Mouse (Mus musculus): ENCODE measurements at regions not wholly inside any gene's neighbourhood (a gene's known extent, or its start where the extent isn't known, plus 50 kb on each side); places are given as distances from the start of the nearest gene placed in this dataset.

DNA sequence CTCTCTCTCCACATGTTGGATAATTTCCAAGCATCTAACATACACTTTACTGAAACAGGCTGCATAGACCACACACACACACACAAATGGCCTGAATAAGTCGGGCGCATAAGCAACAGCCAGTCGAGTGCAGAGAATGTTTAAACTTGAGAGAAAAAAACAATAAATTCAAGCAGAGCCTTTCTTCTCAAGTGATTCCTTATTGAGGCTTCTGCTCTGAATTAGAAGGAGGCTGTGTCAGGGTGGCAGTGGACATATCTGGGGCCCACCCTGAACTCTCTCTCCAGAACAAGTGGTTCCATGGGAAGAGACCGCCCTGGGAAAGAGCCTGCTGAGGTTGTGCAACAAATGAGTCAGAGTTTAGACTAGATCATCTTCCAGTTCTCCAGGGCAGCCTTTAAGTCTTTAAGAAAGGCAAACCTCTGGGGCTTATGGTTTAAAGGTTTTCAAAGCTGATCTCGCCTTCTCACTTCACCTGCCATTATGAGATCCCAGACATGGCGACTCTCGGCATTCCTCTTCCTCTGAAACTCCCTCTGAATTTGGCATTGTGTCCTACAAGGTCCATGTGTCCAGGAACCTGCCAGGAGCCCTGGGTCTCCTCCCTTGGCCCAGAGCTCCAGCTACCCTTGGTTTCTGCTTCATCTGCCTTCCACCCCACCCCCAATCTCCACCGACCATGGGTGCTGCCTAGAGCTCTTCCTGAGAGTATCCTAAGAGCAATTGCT, 445.3 kb downstream of the Wdr11 start:
- Histone ChIP-seq H3K4me1 (peaks cover 5% of the 10 kb centered on the region; the same call in 1 of the 2 replicates), H3K9me3 (replicated peaks) (no peaks in the 10 kb centered on the region), H3K9ac (no peak overlapping the region), H3K27me3 (0 out of 2 replicates have a peak, but pooled peaks cover 2% of the 10 kb centered on the region), H3K4me3 (no peak overlapping the region), H3K4me2 (replicated peaks) (no peak overlapping the region), H3K27ac (no peak overlapping the region), H3K36me3 (no peaks in the 10 kb centered on the region)
- ATAC-seq (ENCODE audit: low FRiP score) = no peak
- 61% methylated on average over 8 of the region's 8 CpGs for WGBS

DNA sequence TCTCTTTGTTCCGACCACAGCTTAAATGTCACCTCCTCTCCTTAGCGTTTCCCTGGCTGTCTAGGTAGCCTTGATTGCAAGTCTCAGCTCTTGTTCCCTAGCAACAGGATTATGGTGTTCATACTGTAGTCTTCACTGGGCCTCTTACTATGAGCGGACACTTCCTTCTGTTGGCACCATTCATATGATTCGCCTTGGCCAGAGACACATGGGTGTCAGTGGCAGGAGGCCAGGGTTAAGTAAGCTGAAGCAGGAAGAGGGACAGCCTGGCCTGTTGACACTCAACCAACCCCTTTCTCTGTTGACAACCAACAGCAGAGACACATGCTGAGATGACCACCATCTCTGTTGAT, 445.9 kb downstream of the Wdr11 start:
- WGBS = 82% methylated on average over 4 of the region's 4 CpGs
- H3K27ac ChIP-seq = no peak overlapping the region
- H3K4me1 ChIP-seq = peaks cover 5% of the 10 kb centered on the region; the same call in 1 of the 2 replicates
- H3K9me3 ChIP-seq (replicated peaks) = no peaks in the 10 kb centered on the region
- no peak for ATAC-seq (ENCODE audit: low FRiP score)
- no peak overlapping the region for H3K4me3 ChIP-seq
- no peaks in the 10 kb centered on the region for H3K36me3 ChIP-seq
- no peak overlapping the region for H3K9ac ChIP-seq
- H3K4me2 ChIP-seq (replicated peaks) = no peak overlapping the region
- 0 out of 2 replicates have a peak, but pooled peaks cover 2% of the 10 kb centered on the region for H3K27me3 ChIP-seq

DNA sequence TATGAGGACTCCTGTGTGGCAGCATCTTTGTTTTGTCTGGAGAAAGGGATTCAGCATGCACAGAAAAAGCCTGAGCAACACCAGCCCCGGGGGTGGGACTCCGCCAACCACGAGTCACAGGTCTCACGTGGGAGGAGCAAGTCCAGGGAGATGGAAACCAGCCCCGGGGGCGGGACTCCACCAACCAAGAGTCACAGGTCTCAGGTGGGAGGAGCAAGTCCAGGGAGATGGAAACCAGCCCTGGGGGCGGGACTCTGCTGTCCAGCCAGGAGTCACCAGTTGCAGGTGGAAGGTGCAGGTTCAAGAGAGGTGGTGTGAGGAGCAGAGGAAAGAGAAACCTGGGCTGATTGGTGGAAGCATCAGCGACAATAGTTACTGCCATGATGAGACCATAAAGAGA, 448.9 kb downstream of the Wdr11 start:
- Histone ChIP-seq H3K27ac (no peak overlapping the region), H3K4me1 (peaks cover 9% of the 10 kb centered on the region; the same call in 1 of the 2 replicates), H3K36me3 (no peaks in the 10 kb centered on the region), H3K4me3 (no peak overlapping the region), H3K27me3 (0 out of 2 replicates have a peak, but pooled peaks cover 3% of the 10 kb centered on the region), H3K4me2 (replicated peaks) (no peak overlapping the region), H3K9me3 (replicated peaks) (no peaks in the 10 kb centered on the region), H3K9ac (no peak overlapping the region)
- no peak for ATAC-seq (ENCODE audit: low FRiP score)
- 73% methylated on average over 8 of the region's 8 CpGs for WGBS

DNA sequence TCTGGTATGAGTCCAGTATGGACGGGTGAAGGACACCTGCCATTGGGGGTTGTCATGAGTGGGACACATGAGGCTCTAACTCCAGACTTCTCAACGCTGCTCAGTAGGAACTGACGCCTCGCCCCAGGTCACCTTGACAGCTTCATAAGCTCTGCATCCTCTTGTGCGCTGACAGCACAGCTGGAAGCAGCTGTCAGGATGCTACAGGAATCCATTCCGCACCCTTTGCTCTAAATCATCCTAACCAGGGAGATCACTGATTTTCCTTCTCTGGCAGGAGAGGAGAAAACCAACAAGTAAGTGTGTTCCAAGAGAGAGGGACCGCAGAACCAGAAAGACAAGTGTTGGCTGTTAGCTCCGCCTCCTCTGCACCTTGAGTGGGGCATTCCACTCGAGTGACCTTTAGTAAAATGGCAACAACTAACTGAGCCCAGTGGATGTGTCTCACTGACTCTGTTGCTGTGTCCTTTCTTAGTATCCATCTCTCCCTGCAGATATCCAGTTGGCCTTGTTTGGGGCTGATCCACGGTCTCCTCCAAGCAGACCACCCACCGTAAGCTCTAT, 449.8 kb downstream of the Wdr11 start:
- no peak overlapping the region for H3K4me2 ChIP-seq (replicated peaks)
- peaks cover 8% of the 10 kb centered on the region; the same call in 1 of the 2 replicates for H3K27me3 ChIP-seq
- peaks cover 6% of the 10 kb centered on the region; the same call in 1 of the 2 replicates for H3K4me1 ChIP-seq
- WGBS = 84% methylated on average over 11 of the region's 11 CpGs
- no peak overlapping the region for H3K27ac ChIP-seq
- H3K4me3 ChIP-seq = no peak overlapping the region
- H3K9ac ChIP-seq = no peak overlapping the region
- no peaks in the 10 kb centered on the region for H3K36me3 ChIP-seq
- ATAC-seq (ENCODE audit: low FRiP score) = no peak
- no peaks in the 10 kb centered on the region for H3K9me3 ChIP-seq (replicated peaks)

DNA sequence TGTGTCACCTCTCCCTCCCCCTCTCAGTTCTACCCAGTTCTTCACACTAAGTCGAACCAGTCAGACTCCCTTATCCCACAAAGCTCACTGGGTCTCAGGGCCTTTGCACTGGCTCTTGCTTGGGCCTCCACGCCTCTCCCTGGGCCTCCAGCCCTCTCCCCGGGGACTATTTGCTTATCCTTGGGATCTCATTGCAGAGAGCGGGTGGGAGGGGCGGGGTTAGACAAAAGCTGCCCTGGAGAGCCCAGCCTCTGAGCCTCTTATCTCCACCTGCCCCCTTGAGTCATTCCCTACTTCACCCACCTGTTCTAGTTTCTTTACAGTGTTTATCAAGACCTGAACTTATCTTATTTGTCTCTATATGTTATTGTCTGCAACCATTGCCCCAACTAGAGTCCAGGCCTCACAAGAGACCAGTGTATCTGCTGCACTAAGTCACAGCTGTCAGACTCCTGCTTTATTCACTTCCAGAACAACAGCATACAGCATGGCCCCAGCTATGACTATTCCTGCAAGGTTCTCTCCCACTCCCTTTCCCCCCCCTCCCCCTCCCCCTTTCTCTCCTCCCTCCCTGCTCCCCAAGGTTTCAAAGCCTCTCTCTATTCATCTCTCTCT, 450.7 kb downstream of the Wdr11 start:
- no peaks in the 10 kb centered on the region for H3K9me3 ChIP-seq (replicated peaks)
- H3K9ac ChIP-seq = no peak overlapping the region
- H3K4me3 ChIP-seq = no peak overlapping the region
- no peaks in the 10 kb centered on the region for H3K36me3 ChIP-seq
- H3K4me2 ChIP-seq (replicated peaks) = no peak overlapping the region
- WGBS = 58% methylated on average over 5 of the region's 5 CpGs
- H3K4me1 ChIP-seq = 0 out of 2 replicates have a peak, but pooled peaks cover 4% of the 10 kb centered on the region
- no peak overlapping the region for H3K27ac ChIP-seq
- peaks cover 8% of the 10 kb centered on the region; the same call in 1 of the 2 replicates for H3K27me3 ChIP-seq
- no peak for ATAC-seq (ENCODE audit: low FRiP score)

DNA sequence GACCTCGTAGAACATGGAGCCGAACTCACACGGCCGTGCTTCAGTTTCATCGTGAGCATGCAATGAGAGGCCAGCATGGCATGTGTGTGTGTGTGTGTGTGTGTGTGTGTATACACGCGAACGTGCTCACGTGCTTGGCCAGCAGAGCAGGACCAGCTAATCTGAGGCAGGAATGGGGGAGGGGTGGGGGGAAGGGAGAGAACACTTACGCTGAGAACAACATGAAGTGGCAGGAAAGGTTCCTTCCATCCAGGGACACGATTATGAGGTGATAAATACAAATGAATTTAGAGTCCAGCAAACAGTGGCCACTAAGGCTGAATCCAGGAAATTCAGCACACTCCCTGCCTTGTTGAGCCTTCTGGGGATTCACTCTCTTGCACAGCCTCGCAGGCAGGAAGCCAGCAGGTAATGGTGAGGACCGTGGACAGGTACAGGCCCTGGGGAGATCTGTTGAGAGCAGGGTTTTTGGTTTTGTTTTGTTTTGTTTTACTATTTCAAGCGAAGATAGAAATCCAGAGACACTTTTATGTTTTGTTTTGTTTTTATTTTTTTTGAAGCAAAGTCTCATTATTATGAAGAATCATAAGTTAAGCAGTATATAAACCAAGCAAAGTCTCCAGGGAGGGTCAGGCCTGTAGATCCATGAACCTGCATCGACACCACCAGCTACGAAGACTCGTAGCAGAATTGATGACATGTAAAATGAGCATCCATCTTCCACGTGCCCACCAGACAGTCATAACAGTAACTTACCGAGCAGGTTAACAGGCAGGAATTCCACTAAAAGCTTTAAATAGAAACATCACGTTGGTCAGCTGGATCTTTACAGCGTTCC, 452.0 kb downstream of the Wdr11 start:
- no peak for ATAC-seq (ENCODE audit: low FRiP score)
- 66% methylated on average over 21 of the region's 21 CpGs for WGBS
- H3K9me3 ChIP-seq (replicated peaks) = no peaks in the 10 kb centered on the region
- no peak overlapping the region for H3K4me2 ChIP-seq (replicated peaks)
- H3K27ac ChIP-seq = no peak overlapping the region
- no peak overlapping the region for H3K4me3 ChIP-seq
- H3K27me3 ChIP-seq = peaks cover 8% of the 10 kb centered on the region; the same call in 1 of the 2 replicates
- no peak overlapping the region for H3K9ac ChIP-seq
- no peaks in the 10 kb centered on the region for H3K36me3 ChIP-seq
- H3K4me1 ChIP-seq = peaks cover 4% of the 10 kb centered on the region; the same call in 1 of the 2 replicates

DNA sequence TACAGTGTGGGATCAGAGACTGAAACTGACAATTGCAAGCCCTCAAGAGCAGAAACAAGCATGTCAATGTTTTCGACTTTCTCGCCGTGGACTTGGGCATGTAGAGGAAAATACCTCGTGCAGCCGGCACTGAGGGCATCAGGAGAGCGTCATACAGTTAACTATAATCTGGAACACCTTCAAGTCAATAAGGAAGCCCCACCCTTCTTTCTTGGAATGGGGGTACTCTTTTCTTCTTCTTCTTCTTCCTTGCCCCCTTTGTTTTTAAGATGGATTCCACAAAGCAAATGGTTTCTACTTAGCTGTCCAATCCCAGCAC, 452.5 kb downstream of the Wdr11 start:
- Histone ChIP-seq H3K36me3 (no peaks in the 10 kb centered on the region), H3K9me3 (replicated peaks) (no peaks in the 10 kb centered on the region), H3K4me1 (peaks cover 4% of the 10 kb centered on the region; the same call in 1 of the 2 replicates), H3K27me3 (peaks cover 8% of the 10 kb centered on the region; the same call in 1 of the 2 replicates), H3K9ac (no peak overlapping the region), H3K4me3 (no peak overlapping the region), H3K27ac (no peak overlapping the region), H3K4me2 (replicated peaks) (no peak overlapping the region)
- WGBS = 90% methylated on average over 6 of the region's 6 CpGs
- ATAC-seq (ENCODE audit: low FRiP score) = no peak

DNA sequence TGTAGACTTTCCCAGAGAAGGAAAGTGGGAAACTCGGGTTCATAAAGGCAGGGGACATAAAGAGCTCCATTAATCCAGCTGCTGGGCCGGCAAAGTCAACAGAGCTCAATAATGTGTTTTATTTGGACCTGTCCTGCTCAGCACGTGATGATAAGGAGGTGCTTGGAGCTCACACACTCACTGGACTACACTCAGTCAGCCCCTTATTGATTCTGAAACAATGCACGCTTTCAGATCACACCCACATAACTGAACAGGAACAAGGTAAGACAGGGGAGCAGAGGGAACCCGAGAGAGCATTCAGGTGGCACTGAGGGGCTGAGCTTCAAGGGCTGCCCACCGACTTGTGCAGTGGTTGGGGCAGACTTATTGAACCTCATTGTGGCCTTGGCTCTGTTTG, 452.9 kb downstream of the Wdr11 start:
- peaks cover 7% of the 10 kb centered on the region; the same call in 1 of the 2 replicates for H3K4me1 ChIP-seq
- no peak overlapping the region for H3K4me2 ChIP-seq (replicated peaks)
- no peaks in the 10 kb centered on the region for H3K9me3 ChIP-seq (replicated peaks)
- WGBS = 74% methylated on average over 6 of the region's 6 CpGs
- H3K4me3 ChIP-seq = no peak overlapping the region
- no peak overlapping the region for H3K27ac ChIP-seq
- no peak for ATAC-seq (ENCODE audit: low FRiP score)
- no peaks in the 10 kb centered on the region for H3K36me3 ChIP-seq
- H3K27me3 ChIP-seq = peaks cover 8% of the 10 kb centered on the region; the same call in 1 of the 2 replicates
- H3K9ac ChIP-seq = no peak overlapping the region

DNA sequence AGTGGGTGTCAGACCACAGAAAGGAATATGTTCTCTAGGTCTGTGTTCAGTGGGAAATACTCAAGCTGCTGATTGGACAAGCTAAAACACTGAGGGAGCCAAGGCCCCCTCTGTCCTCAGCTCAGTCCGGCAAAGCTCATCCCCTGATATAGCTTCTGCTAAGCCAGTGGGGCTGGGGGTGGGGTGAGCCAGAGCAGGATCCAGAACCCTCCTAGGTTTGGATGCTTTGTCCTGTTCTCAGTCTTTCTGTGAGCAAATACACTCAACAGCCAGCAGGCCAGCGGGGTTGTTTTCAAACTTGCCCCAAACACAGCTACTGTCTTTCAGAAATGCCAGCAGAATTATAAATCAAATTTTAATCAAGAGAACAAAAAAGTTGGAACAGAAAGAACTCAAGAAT, 454.4 kb downstream of the Wdr11 start:
- no peaks in the 10 kb centered on the region for H3K36me3 ChIP-seq
- no peak overlapping the region for H3K4me2 ChIP-seq (replicated peaks)
- ATAC-seq (ENCODE audit: low FRiP score) = no peak
- peaks cover 8% of the 10 kb centered on the region; the same call in 1 of the 2 replicates for H3K27me3 ChIP-seq
- peaks cover 11% of the 10 kb centered on the region; the same call in 1 of the 2 replicates for H3K4me1 ChIP-seq
- H3K27ac ChIP-seq = no peak overlapping the region
- H3K4me3 ChIP-seq = no peak overlapping the region
- 61% methylated on average over 2 of the region's 2 CpGs for WGBS
- no peaks in the 10 kb centered on the region for H3K9me3 ChIP-seq (replicated peaks)
- no peak overlapping the region for H3K9ac ChIP-seq

DNA sequence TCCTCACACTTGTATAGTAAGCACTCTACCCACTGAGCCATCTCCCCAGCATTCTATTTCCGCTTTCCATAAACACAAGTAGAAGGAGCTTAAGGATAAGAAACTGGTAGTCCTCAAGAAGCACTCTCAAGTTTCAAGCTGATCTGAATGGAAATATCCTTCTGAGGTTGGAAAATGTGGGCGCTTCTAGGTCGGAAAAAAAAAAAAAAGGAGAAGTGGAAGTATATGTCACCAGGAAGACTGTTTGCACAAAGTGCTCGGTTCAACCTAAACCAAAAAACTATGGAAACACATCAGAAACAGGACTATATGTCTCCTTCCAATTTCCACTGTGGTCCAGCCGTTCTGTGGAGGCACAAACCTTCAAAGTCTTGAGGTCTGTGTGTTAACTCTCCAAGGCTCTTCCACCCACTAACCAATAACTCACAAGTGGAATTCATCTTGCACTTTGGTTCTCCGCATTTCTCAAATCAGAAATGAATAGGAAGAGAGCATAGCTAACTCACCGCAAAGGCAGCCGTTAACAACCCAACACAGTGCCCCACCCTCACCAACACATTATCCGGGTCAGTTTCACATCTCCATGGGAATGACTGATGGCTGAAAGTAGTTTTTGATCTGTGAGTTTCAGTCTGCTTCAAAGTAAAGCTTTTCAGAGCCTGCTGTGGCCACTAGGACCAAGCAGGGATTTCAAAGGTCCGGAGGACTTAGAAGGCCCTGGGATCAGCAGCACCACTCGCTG, 455.8 kb downstream of the Wdr11 start:
- 38% methylated on average over 11 of the region's 11 CpGs for WGBS
- Histone ChIP-seq H3K9me3 (replicated peaks) (no peaks in the 10 kb centered on the region), H3K4me1 (peaks cover 11% of the 10 kb centered on the region; the same call in 1 of the 2 replicates), H3K4me2 (replicated peaks) (no peak overlapping the region), H3K27me3 (peaks cover 7% of the 10 kb centered on the region; the same call in 1 of the 2 replicates), H3K9ac (no peak overlapping the region), H3K27ac (no peak overlapping the region), H3K4me3 (no peak overlapping the region), H3K36me3 (no peaks in the 10 kb centered on the region)
- no peak for ATAC-seq (ENCODE audit: low FRiP score)

DNA sequence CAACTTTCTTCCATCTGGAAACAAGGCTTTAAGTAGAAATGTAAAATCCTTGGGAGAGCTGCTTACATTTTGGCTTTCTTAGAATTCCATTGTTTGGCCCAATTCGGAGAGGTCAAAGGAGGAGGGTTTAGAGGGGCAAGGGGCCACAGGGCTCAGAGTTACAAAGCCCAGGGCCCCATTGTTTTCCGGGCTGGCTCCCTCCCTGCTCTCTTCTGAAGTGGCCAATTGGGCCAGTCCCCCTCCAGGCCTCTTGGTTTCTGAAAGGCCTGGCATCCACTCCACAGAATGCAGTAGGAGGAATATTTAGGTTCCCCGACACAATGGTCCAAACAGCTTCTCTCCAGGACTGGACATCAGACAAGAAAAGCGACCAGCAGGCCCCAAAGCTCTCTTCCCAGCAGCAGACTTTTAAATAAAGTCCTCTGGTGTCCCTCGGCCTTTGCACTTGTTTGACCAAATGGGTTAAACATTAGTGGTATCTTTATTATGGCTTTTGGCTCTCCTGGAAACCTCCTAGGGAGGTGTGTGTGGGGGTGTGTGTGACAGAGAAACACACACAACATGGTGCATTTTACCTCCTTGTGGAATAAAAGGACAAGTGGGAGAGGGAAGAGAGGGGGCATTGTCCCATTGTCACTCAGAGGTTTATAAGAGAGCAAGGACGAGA, 456.6 kb downstream of the Wdr11 start:
- Histone ChIP-seq H3K9ac (no peak overlapping the region), H3K9me3 (replicated peaks) (no peaks in the 10 kb centered on the region), H3K4me3 (no peak overlapping the region), H3K4me1 (peaks cover 11% of the 10 kb centered on the region; the same call in 1 of the 2 replicates), H3K36me3 (no peaks in the 10 kb centered on the region), H3K27me3 (peaks cover 7% of the 10 kb centered on the region; the same call in 1 of the 2 replicates), H3K4me2 (replicated peaks) (no peak overlapping the region), H3K27ac (no peak overlapping the region)
- no peak for ATAC-seq (ENCODE audit: low FRiP score)
- 21% methylated on average over 6 of the region's 6 CpGs for WGBS
